Mouse (Mus musculus): ENCODE data around the gene Cacna1a. TPM values are rescaled to one million over a fixed set of nuclear protein-coding genes. Genes with fewer than 3 reads are reported as not detected.

The Cacna1a gene
- polyA plus RNA-seq, 1 experiment from 2014 or later, result 6.7 TPM

DNA sequence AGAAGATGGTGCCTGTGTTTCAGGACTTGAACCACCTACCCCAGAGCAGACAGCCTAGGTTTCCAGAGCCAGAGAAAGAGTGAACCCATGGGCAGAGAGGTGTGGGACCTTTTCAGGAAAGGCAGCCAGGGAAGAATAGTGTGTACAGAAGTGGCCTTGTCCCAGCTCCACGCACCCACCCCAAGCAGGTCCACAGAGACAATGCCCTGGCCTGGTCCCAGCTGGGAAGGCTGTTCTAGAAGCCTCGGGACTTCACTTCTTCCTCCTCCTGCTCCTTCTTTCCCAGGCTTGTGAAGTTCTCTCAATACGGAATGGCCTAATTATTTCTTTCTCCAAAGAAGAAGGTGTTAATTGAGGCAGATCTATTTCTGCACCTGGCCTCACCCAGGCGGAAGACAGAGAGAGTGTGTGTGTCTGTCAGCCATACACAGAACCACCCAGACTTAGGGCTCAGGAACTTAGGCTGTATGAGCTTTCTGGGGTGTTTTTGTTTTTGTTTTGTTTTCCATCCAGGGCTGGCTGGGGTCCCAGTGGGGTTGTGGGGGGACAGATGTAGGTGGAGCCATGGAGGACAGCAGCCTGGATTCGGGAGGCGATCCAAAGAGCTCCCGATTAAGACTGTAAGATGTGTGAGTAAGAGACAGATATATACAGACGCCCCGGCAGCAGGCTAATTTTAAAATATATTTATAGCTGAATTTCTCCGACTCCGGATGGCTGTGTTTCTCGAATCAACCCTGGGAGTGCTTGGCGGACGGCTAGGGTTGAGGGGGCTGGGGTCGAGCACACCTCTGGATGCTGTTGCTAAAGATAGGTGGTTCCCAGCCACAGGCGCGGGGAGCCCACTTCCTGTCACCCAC is 131.8 kb downstream of the Cacna1a start:
- no peaks in the 10 kb centered on the region for H3K36me3 ChIP-seq (ENCODE audit: control insufficient read depth, insufficient read depth, low read length)
- ATAC-seq (ENCODE audit: insufficient number of reproducible peaks, insufficient read depth, low FRiP score, low read depth), result no peak
- H3K4me1 ChIP-seq (ENCODE audit: control insufficient read depth, insufficient read depth, low read length), result no peaks in the 10 kb centered on the region
- 62% methylated on average over 17 of the region's 17 CpGs for WGBS
- no peaks in the 10 kb centered on the region for H3K27me3 ChIP-seq (ENCODE audit: control insufficient read depth, insufficient read depth, low read length)
- no peak overlapping the region for H3K27ac ChIP-seq (ENCODE audit: low read length)
- no peaks in the 10 kb centered on the region for H3K9me3 ChIP-seq (ENCODE audit: control insufficient read depth, low read depth, low read length)
- H3K4me3 ChIP-seq (ENCODE audit: low read depth, low read length), result no peak overlapping the region
- H3K4me2 ChIP-seq (replicated peaks; ENCODE audit: low read depth, low read length), result no peak overlapping the region
- no peak overlapping the region for H3K9ac ChIP-seq (replicated peaks; ENCODE audit: low read depth, low read length)

DNA sequence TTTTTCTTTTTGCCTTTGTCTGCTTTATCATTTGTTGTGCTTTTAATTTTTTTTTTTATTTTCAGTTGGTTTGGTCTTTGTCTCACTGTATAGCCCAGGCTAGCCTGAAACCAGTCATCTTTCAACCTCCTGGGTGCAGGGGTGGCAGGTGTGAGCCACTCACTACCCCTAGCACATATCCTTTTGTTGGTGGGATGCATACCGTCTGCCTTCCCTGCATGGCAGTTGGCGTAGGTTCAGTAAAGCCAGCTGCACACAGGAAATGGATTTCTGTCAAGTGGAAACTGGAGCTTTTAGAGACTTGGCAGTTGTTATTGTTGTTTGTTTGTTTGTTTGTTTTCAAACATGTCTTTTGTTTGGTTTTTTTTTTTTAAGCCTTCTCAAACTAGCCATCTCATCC is 132.8 kb downstream of the Cacna1a start:
- no peaks in the 10 kb centered on the region for H3K27me3 ChIP-seq (ENCODE audit: control insufficient read depth, insufficient read depth, low read length)
- ATAC-seq (ENCODE audit: insufficient number of reproducible peaks, insufficient read depth, low FRiP score, low read depth), result no peak
- H3K4me1 ChIP-seq (ENCODE audit: control insufficient read depth, insufficient read depth, low read length), result no peaks in the 10 kb centered on the region
- no peak overlapping the region for H3K9ac ChIP-seq (replicated peaks; ENCODE audit: low read depth, low read length)
- no peaks in the 10 kb centered on the region for H3K9me3 ChIP-seq (ENCODE audit: control insufficient read depth, low read depth, low read length)
- WGBS, result 63% methylated on average over 2 of the region's 2 CpGs
- no peak overlapping the region for H3K4me2 ChIP-seq (replicated peaks; ENCODE audit: low read depth, low read length)
- no peak overlapping the region for H3K27ac ChIP-seq (ENCODE audit: low read length)
- H3K4me3 ChIP-seq (ENCODE audit: low read depth, low read length), result no peak overlapping the region
- H3K36me3 ChIP-seq (ENCODE audit: control insufficient read depth, insufficient read depth, low read length), result no peaks in the 10 kb centered on the region

DNA sequence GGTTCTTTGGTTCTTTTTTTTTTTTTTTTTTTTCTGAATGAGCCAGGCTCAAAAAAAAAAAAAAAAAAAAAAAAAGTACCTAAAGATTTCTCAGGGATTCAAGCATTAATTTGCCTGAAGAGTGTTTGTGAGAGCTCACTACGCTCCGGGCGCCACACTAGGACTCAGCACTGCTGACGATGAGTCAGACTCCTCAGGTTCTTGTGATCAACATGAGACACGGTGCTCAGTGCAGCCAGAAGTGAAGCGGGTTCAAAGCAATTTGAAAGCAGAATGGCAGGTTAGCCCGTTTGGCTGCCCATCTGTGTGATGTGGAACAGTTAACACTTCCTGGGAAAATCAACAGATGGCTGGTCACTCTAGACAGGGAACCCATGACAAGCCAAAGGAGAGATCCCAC is 139.8 kb downstream of the Cacna1a start:
- no peak overlapping the region for H3K4me2 ChIP-seq (replicated peaks; ENCODE audit: low read depth, low read length)
- H3K9me3 ChIP-seq (ENCODE audit: control insufficient read depth, low read depth, low read length), result no peaks in the 10 kb centered on the region
- no peaks in the 10 kb centered on the region for H3K4me1 ChIP-seq (ENCODE audit: control insufficient read depth, insufficient read depth, low read length)
- H3K36me3 ChIP-seq (ENCODE audit: control insufficient read depth, insufficient read depth, low read length), result no peaks in the 10 kb centered on the region
- WGBS, result 84% methylated on average over 7 of the region's 7 CpGs
- H3K9ac ChIP-seq (replicated peaks; ENCODE audit: low read depth, low read length), result no peak overlapping the region
- no peak overlapping the region for H3K4me3 ChIP-seq (ENCODE audit: low read depth, low read length)
- no peaks in the 10 kb centered on the region for H3K27me3 ChIP-seq (ENCODE audit: control insufficient read depth, insufficient read depth, low read length)
- H3K27ac ChIP-seq (ENCODE audit: low read length), result no peak overlapping the region
- ATAC-seq (ENCODE audit: insufficient number of reproducible peaks, insufficient read depth, low FRiP score, low read depth), result no peak

DNA sequence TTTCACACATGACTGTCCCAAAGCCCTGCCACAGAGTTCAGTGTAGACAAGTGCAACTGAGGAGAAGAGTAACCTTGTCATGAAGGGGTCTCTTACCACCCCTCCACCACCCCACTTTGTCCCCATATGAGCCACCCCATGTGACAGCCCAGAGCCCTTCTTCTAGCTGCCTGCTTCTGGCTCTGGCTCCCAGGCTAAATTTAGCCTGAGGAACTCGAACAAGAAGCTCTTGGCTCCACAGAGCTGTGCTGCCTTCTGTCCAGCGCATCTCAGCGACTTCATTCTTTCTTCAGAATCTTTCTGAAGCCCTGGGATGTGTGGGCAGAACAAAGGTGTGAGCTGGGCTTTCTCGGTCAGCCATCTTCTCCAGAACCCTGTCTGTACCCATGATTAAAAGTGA is 141.3 kb downstream of the Cacna1a start:
- WGBS, result 80% methylated on average over 4 of the region's 4 CpGs
- no peak overlapping the region for H3K4me2 ChIP-seq (replicated peaks; ENCODE audit: low read depth, low read length)
- no peak for ATAC-seq (ENCODE audit: insufficient number of reproducible peaks, insufficient read depth, low FRiP score, low read depth)
- no peaks in the 10 kb centered on the region for H3K4me1 ChIP-seq (ENCODE audit: control insufficient read depth, insufficient read depth, low read length)
- H3K9ac ChIP-seq (replicated peaks; ENCODE audit: low read depth, low read length), result no peak overlapping the region
- H3K9me3 ChIP-seq (ENCODE audit: control insufficient read depth, low read depth, low read length), result no peaks in the 10 kb centered on the region
- H3K4me3 ChIP-seq (ENCODE audit: low read depth, low read length), result no peak overlapping the region
- H3K27ac ChIP-seq (ENCODE audit: low read length), result no peak overlapping the region
- H3K27me3 ChIP-seq (ENCODE audit: control insufficient read depth, insufficient read depth, low read length), result no peaks in the 10 kb centered on the region
- no peaks in the 10 kb centered on the region for H3K36me3 ChIP-seq (ENCODE audit: control insufficient read depth, insufficient read depth, low read length)

DNA sequence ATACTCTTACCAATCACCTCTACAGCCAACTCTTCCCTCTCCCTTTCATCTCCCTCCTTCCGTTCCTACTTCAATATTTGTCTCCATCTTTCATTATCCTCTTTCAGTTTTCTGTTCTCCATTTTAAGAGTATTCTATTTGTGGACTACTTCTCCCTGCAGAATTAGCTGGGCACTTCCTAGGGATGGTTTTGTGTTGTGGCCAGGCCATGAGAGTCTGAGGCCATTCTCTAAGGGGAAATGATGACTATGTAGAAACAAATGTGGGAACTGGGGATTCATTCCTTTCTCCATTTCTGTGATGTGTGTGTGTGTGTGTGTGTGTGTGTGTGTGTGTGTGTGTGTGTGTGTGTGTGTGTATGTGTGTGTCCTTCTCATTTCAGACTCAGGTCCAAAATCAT is 144.5 kb downstream of the Cacna1a start:
- Histone ChIP-seq H3K9me3 (ENCODE audit: control insufficient read depth, low read depth, low read length) (no peaks in the 10 kb centered on the region), H3K27me3 (ENCODE audit: control insufficient read depth, insufficient read depth, low read length) (no peaks in the 10 kb centered on the region), H3K4me2 (replicated peaks; ENCODE audit: low read depth, low read length) (no peak overlapping the region), H3K27ac (ENCODE audit: low read length) (no peak overlapping the region), H3K4me1 (ENCODE audit: control insufficient read depth, insufficient read depth, low read length) (no peaks in the 10 kb centered on the region), H3K9ac (replicated peaks; ENCODE audit: low read depth, low read length) (no peak overlapping the region), H3K4me3 (ENCODE audit: low read depth, low read length) (no peak overlapping the region), H3K36me3 (ENCODE audit: control insufficient read depth, insufficient read depth, low read length) (no peaks in the 10 kb centered on the region)
- 95% methylated on average over 1 of the region's 1 CpGs for WGBS
- no peak for ATAC-seq (ENCODE audit: insufficient number of reproducible peaks, insufficient read depth, low FRiP score, low read depth)

DNA sequence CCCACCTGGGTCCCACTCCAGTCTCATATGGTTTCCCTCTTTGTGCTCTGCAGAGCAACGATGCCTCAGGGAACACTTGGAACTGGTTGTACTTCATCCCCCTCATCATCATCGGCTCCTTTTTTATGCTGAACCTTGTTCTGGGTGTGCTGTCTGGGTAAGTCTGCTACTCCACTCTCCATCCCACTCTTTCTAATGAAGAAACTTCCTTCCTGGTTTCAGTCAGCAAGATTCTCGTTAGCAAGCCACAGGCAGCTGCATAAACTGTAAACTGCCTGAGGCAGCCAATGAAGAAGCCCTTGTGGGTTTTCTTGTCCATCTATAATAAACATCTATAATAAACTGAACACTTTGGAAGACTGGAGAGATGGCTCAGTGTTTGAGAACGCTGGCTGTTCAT is 145.1 kb downstream of the Cacna1a start:
- no peaks in the 10 kb centered on the region for H3K36me3 ChIP-seq (ENCODE audit: control insufficient read depth, insufficient read depth, low read length)
- H3K4me3 ChIP-seq (ENCODE audit: low read depth, low read length), result no peak overlapping the region
- no peak overlapping the region for H3K9ac ChIP-seq (replicated peaks; ENCODE audit: low read depth, low read length)
- no peak for ATAC-seq (ENCODE audit: insufficient number of reproducible peaks, insufficient read depth, low FRiP score, low read depth)
- H3K4me2 ChIP-seq (replicated peaks; ENCODE audit: low read depth, low read length), result no peak overlapping the region
- H3K9me3 ChIP-seq (ENCODE audit: control insufficient read depth, low read depth, low read length), result no peaks in the 10 kb centered on the region
- H3K27ac ChIP-seq (ENCODE audit: low read length), result no peak overlapping the region
- 79% methylated on average over 4 of the region's 4 CpGs for WGBS
- H3K27me3 ChIP-seq (ENCODE audit: control insufficient read depth, insufficient read depth, low read length), result no peaks in the 10 kb centered on the region
- no peaks in the 10 kb centered on the region for H3K4me1 ChIP-seq (ENCODE audit: control insufficient read depth, insufficient read depth, low read length)

DNA sequence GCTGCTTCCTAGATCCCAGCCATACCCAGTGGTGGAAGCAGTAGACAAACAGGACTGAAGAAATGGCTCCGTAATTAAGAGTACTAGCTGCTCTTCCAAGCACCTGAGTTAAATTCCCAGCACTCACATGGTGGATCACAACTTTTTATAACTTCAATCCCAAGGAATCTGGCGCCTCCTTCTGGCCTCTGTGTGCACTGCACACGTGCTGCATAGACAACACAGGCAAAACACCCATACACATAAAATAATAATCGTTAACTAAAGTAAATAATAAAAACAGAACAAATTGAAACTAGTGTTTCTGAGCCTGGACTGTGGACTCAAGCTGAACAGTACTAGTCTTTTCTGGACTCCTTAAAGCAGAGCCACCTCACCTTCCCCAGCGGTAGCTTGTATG is 148.7 kb downstream of the Cacna1a start:
- WGBS, result 80% methylated on average over 5 of the region's 5 CpGs
- Histone ChIP-seq H3K9ac (replicated peaks; ENCODE audit: low read depth, low read length) (no peak overlapping the region), H3K36me3 (ENCODE audit: control insufficient read depth, insufficient read depth, low read length) (no peaks in the 10 kb centered on the region), H3K9me3 (ENCODE audit: control insufficient read depth, low read depth, low read length) (no peaks in the 10 kb centered on the region), H3K4me2 (replicated peaks; ENCODE audit: low read depth, low read length) (no peak overlapping the region), H3K4me3 (ENCODE audit: low read depth, low read length) (no peak overlapping the region), H3K27ac (ENCODE audit: low read length) (no peak overlapping the region), H3K4me1 (ENCODE audit: control insufficient read depth, insufficient read depth, low read length) (no peaks in the 10 kb centered on the region), H3K27me3 (ENCODE audit: control insufficient read depth, insufficient read depth, low read length) (no peaks in the 10 kb centered on the region)
- no peak for ATAC-seq (ENCODE audit: insufficient number of reproducible peaks, insufficient read depth, low FRiP score, low read depth)

DNA sequence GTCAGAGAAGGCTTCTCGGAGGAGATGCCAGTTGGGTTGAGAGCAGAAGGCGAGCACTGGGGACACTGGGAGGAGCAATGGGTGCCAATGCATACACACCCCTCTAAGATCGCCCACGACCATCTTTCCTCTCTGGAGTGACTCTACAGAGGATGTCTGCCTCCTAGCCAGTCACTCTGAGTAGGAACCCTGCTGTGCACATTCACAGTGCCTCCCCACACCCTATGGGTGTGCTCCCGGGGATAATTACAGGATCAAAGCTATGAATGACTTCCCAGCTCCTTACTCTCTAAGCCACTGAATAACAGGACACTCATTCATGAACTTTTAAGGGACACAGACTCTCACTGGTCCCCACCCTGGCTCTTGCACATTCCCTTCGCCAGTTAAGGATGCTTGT is 151.1 kb downstream of the Cacna1a start:
- Histone ChIP-seq H3K9me3 (ENCODE audit: control insufficient read depth, low read depth, low read length) (no peaks in the 10 kb centered on the region), H3K27ac (ENCODE audit: low read length) (no peak overlapping the region), H3K4me2 (replicated peaks; ENCODE audit: low read depth, low read length) (no peak overlapping the region), H3K27me3 (ENCODE audit: control insufficient read depth, insufficient read depth, low read length) (no peaks in the 10 kb centered on the region), H3K4me3 (ENCODE audit: low read depth, low read length) (no peak overlapping the region), H3K9ac (replicated peaks; ENCODE audit: low read depth, low read length) (no peak overlapping the region), H3K4me1 (ENCODE audit: control insufficient read depth, insufficient read depth, low read length) (no peaks in the 10 kb centered on the region), H3K36me3 (ENCODE audit: control insufficient read depth, insufficient read depth, low read length) (no peaks in the 10 kb centered on the region)
- ATAC-seq (ENCODE audit: insufficient number of reproducible peaks, insufficient read depth, low FRiP score, low read depth), result no peak
- WGBS, result 49% methylated on average over 6 of the region's 6 CpGs

DNA sequence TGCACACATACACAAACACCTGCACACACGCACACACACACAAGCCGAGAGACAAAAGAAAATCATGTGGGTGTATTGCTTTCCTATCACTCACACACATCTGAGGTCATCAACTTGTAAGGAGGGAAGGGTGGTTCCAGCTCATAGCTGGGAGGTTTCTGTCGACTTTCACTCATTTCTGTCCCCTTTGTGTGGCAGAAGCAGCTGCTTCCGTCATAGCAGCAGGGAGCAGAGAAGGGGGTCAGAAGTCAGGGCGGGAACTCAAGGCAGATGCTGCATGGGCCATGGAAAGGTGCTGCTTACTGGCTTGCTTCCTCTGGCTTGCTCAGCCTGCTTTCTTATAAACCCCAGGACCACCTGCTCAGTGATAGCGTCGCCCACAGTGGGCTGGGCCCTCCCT is 154.2 kb downstream of the Cacna1a start:
- WGBS, result 71% methylated on average over 7 of the region's 7 CpGs
- ATAC-seq (ENCODE audit: insufficient number of reproducible peaks, insufficient read depth, low FRiP score, low read depth), result no peak
- Histone ChIP-seq H3K27ac (ENCODE audit: low read length) (no peak overlapping the region), H3K27me3 (ENCODE audit: control insufficient read depth, insufficient read depth, low read length) (no peaks in the 10 kb centered on the region), H3K4me2 (replicated peaks; ENCODE audit: low read depth, low read length) (no peak overlapping the region), H3K36me3 (ENCODE audit: control insufficient read depth, insufficient read depth, low read length) (no peaks in the 10 kb centered on the region), H3K9ac (replicated peaks; ENCODE audit: low read depth, low read length) (no peak overlapping the region), H3K4me3 (ENCODE audit: low read depth, low read length) (no peak overlapping the region), H3K9me3 (ENCODE audit: control insufficient read depth, low read depth, low read length) (no peaks in the 10 kb centered on the region), H3K4me1 (ENCODE audit: control insufficient read depth, insufficient read depth, low read length) (0 out of 2 replicates have a peak, but pooled peaks cover 3% of the 10 kb centered on the region)
